Mouse (Mus musculus) C2C12 (cell line): ENCODE data around the gene Emilin1.

Experiments used
- CEBPB ChIP-seq: IDR thresholded peaks from one replicate; pipeline ENCODE4 v1.6.1; 2011; ENCODE audit warnings: low read depth, mild to moderate bottlenecking, control low read depth, moderate library complexity
- CTCF ChIP-seq: IDR thresholded peaks from one replicate; pipeline ENCODE4 v1.5.1; 2011; ENCODE audit not compliant: control insufficient read depth, insufficient read depth, insufficient read length
- MAX ChIP-seq: IDR thresholded peaks from one replicate; pipeline ENCODE4 v1.6.1; 2011; ENCODE audit warnings: mild to moderate bottlenecking, control low read depth
- MYOD1 ChIP-seq: IDR thresholded peaks from one replicate; pipeline ENCODE4 v1.6.1; 2011; ENCODE audit warnings: low read depth; ENCODE audit not compliant: control insufficient read depth, insufficient read length
- MYOG ChIP-seq: IDR thresholded peaks from one replicate; pipeline ENCODE4 v1.6.1; 2011; ENCODE audit not compliant: control insufficient read depth, insufficient read length; ENCODE audit errors: extremely low read depth

- TF ChIP-seq MYOD1 = no peak
- TF ChIP-seq CTCF = no peak
- TF ChIP-seq MYOG = no peak
- TF ChIP-seq CEBPB = no peak
- no peak for TF ChIP-seq MAX
These were observed 27.0 kb upstream of the Emilin1 start for GRCm38 (mm10) chr5:30886209-30886608.
